Mouse (Mus musculus) C2C12 (cell line): ENCODE results near the gene Atp6v0e2. TPM values are rescaled to one million over a fixed set of nuclear protein-coding genes. Genes with fewer than 3 reads are reported as not detected.

Experiments
- H3K27me3 ChIP-seq: one replicate; pipeline ENCODE4 v1.6.1; 2011; ENCODE audit not compliant: control insufficient read depth, insufficient read depth, insufficient read length
- H3K36me3 ChIP-seq: one replicate; pipeline ENCODE4 v1.6.1; 2011; ENCODE audit not compliant: control insufficient read depth, insufficient read depth
- H3K4me3 ChIP-seq: one replicate; pipeline ENCODE4 v1.5.1; 2011; ENCODE audit warnings: mild to moderate bottlenecking, control low read depth; ENCODE audit not compliant: poor library complexity, insufficient read depth, severe bottlenecking
- H3K79me2 ChIP-seq: one replicate; pipeline ENCODE4 v1.6.1; 2011; ENCODE audit not compliant: control insufficient read depth, insufficient read depth
- H3K79me3 ChIP-seq: one replicate; pipeline ENCODE4 v1.6.1; 2011; ENCODE audit warnings: low read depth, control low read depth
- H3ac ChIP-seq: one replicate; pipeline ENCODE3; 2011; ENCODE audit warnings: low read depth; ENCODE audit not compliant: control insufficient read depth, insufficient read length
- CEBPB ChIP-seq: IDR thresholded peaks from one replicate; pipeline ENCODE4 v1.6.1; 2011; ENCODE audit warnings: low read depth, mild to moderate bottlenecking, control low read depth, moderate library complexity
- CTCF ChIP-seq: IDR thresholded peaks from one replicate; pipeline ENCODE4 v1.5.1; 2011; ENCODE audit not compliant: control insufficient read depth, insufficient read depth, insufficient read length
- FOSL1 ChIP-seq: IDR thresholded peaks from one replicate; pipeline ENCODE4 v1.8.0; 2011; ENCODE audit warnings: mild to moderate bottlenecking, low read length; ENCODE audit not compliant: poor library complexity, insufficient read depth, severe bottlenecking
- MAX ChIP-seq: IDR thresholded peaks from one replicate; pipeline ENCODE4 v1.6.1; 2011; ENCODE audit warnings: mild to moderate bottlenecking, control low read depth
- MYOD1 ChIP-seq: IDR thresholded peaks from one replicate; pipeline ENCODE4 v1.6.1; 2011; ENCODE audit warnings: low read depth; ENCODE audit not compliant: control insufficient read depth, insufficient read length
- MYOG ChIP-seq: IDR thresholded peaks from one replicate; pipeline ENCODE4 v1.6.1; 2011; ENCODE audit not compliant: control insufficient read depth, insufficient read length; ENCODE audit errors: extremely low read depth
- USF1 ChIP-seq: IDR thresholded peaks from one replicate; pipeline ENCODE4 v1.6.1; 2011; ENCODE audit warnings: low read depth, mild to moderate bottlenecking, control low read depth, moderate library complexity
- polyA plus RNA-seq: library from polyadenylated mRNA; unstranded; fragments of >200 nt; fragmentation: generic; extraction: Trizol; gene quantifications from one replicate; pipeline ENCODE4 v1.2.1, GENCODE M21; 2012; ENCODE audit warnings: missing spikeins

Gene Atp6v0e2
- polyA plus RNA-seq, 1 experiment = 3.3 TPM

GRCm38 (mm10) chr6:48536091-48536490 is 1.3 kb upstream of the Atp6v0e2 start:
- Histone ChIP-seq H3K79me2 (no peaks in the 10 kb centered on the region), H3K4me3 (no peak overlapping the region), H3K79me3 (no peaks in the 10 kb centered on the region), H3ac (no peak overlapping the region), H3K27me3 (no peaks in the 10 kb centered on the region), H3K36me3 (peaks cover 9% of the 10 kb centered on the region)
- TF ChIP-seq FOSL1 (peak; percentile 46), MYOD1 (no peak)

GRCm38 (mm10) chr6:48538841-48539737 is 1.7 kb downstream of the Atp6v0e2 start:
- Histone ChIP-seq H3K27me3 (no peaks in the 10 kb centered on the region), H3K79me2 (no peaks in the 10 kb centered on the region), H3K79me3 (no peaks in the 10 kb centered on the region), H3ac (no peak overlapping the region), H3K36me3 (no peaks in the 10 kb centered on the region), H3K4me3 (no peak overlapping the region)
- TF ChIP-seq CTCF = peak; percentile 17
- no peak for TF ChIP-seq CEBPB

GRCm38 (mm10) chr6:48539860-48540259 is 2.4 kb downstream of the Atp6v0e2 start:
- Histone ChIP-seq H3K79me3 (no peaks in the 10 kb centered on the region), H3K4me3 (no peak overlapping the region), H3K27me3 (no peaks in the 10 kb centered on the region), H3ac (no peak overlapping the region), H3K36me3 (no peaks in the 10 kb centered on the region), H3K79me2 (no peaks in the 10 kb centered on the region)
- no peak for TF ChIP-seq MAX
- TF ChIP-seq MYOG = no peak
- no peak for TF ChIP-seq FOSL1
- no peak for TF ChIP-seq USF1
- TF ChIP-seq MYOD1 = no peak
- no peak for TF ChIP-seq CEBPB
- no peak for TF ChIP-seq CTCF

GRCm38 (mm10) chr6:48540721-48541120 is 3.3 kb downstream of the Atp6v0e2 start:
- Histone ChIP-seq H3K79me2 (no peaks in the 10 kb centered on the region), H3K4me3 (no peak overlapping the region), H3K27me3 (no peaks in the 10 kb centered on the region), H3K79me3 (no peaks in the 10 kb centered on the region), H3ac (no peak overlapping the region), H3K36me3 (no peaks in the 10 kb centered on the region)
- TF ChIP-seq CEBPB (no peak), USF1 (no peak), MYOD1 (no peak), MAX (no peak), CTCF (no peak), MYOG (no peak), FOSL1 (no peak)

DNA sequence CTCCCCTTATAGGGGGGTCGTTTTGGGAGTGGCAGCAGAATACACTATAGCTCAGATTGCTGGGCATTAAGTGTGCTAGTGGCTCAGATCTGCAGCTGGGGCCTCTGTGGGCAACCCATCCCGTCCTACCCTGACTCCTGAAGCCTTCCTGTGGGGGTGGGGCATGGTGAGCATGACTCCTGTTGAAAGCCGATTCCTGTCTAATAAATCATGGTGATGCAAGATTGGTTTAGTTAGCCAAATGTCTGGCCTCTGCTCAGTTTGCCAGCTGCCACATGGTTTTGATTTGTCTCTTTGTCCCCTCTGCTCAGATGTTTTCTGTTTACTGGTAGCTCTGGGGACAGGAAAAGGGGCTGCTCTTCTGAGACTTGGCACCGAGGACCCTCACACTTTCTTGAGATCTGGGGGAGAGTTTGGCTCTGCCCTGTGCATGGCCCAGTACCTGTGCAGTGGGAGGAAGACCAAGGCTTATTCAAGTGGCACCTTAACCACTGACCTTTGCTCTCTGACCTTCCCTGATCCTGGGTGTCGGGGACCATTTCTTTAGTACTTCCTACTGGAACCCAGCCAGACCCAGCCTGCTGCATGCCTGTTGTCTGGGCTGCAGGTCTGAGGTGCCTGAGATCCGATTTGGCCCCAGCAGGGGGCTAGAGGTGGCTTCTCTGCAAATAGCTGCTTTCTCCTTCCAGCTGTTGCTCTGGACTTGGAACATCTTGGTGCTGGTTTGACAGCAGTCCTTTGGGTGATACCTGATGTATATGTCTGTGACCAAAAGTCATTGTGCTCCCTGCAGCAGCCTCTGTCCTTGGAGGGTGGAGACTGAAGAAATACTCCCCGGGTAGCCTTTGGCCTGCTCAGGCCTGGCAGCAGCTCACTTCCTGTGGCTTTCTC is 4.4 kb downstream of the Atp6v0e2 start:
- no peaks in the 10 kb centered on the region for H3K36me3 ChIP-seq
- H3K79me2 ChIP-seq = no peaks in the 10 kb centered on the region
- H3ac ChIP-seq = no peak overlapping the region
- H3K4me3 ChIP-seq = no peak overlapping the region
- no peaks in the 10 kb centered on the region for H3K27me3 ChIP-seq
- H3K79me3 ChIP-seq = no peaks in the 10 kb centered on the region
- TF ChIP-seq CEBPB = peak; percentile 82
- TF ChIP-seq MYOD1 = no peak

DNA sequence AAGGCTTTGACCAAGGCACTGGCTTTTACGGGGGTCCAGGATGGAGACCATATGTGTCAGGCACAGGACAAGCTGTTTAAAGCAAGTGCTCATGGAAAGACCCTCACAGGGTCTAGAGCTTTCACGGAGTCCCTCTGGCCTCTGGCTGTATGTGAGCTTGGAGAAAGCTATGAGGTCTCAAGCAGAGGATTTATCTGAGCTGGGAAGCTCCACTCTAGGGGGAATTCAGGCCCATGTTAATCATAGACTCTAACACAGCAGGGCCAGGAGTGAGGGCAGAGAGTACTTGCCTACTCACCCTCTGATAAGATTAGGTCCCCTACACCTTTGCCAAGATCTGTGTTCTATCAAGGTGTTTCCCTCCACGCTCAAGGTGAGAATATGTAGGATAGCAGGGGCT is 5.2 kb downstream of the Atp6v0e2 start:
- Histone ChIP-seq H3K36me3 (no peaks in the 10 kb centered on the region), H3K27me3 (no peaks in the 10 kb centered on the region), H3ac (no peak overlapping the region), H3K79me3 (no peaks in the 10 kb centered on the region), H3K79me2 (no peaks in the 10 kb centered on the region), H3K4me3 (no peak overlapping the region)
- TF ChIP-seq MYOD1 = no peak
- no peak for TF ChIP-seq CEBPB
- no peak for TF ChIP-seq FOSL1
- no peak for TF ChIP-seq USF1
- no peak for TF ChIP-seq CTCF
- TF ChIP-seq MAX = no peak
- TF ChIP-seq MYOG = no peak
